Mouse (Mus musculus): ENCODE measurements around the gene Wbp4. TPM values are rescaled to one million over a fixed set of nuclear protein-coding genes. Genes with fewer than 3 reads are reported as not detected.

Gene Wbp4
- polyA plus RNA-seq, 1 experiment from 2014 or later = 13.5 TPM

GRCm38 (mm10) chr14:79518761-79519662 is 37.7 kb upstream of the Wbp4 start:
- Histone ChIP-seq H3K4me1 (replicated peaks) (peaks cover 82% of the 10 kb centered on the region), H3K4me3 (replicated peaks) (peak overlapping the region; percentile 47), H3K9ac (peak overlapping the region; percentile 54), H3K9me3 (replicated peaks) (no peaks in the 10 kb centered on the region), H3K4me2 (peak overlapping the region; percentile 75), H3K27ac (replicated peaks) (peak overlapping the region; percentile 64), H3K27me3 (no peaks in the 10 kb centered on the region), H3K36me3 (replicated peaks) (no peaks in the 10 kb centered on the region)
- 28% methylated on average over 19 of the region's 19 CpGs for WGBS (ENCODE audit: insufficient replicate concordance)
- ATAC-seq (ENCODE audit: insufficient read depth) = no peak

GRCm38 (mm10) chr14:79518123-79518522 is 36.8 kb upstream of the Wbp4 start:
- no peak for ATAC-seq (ENCODE audit: insufficient read depth)
- Histone ChIP-seq H3K9me3 (replicated peaks) (no peaks in the 10 kb centered on the region), H3K27ac (replicated peaks) (peak overlapping the region; percentile 64; the same call in 1 of the 2 replicates), H3K4me2 (peak overlapping the region; percentile 75), H3K9ac (no peak overlapping the region), H3K4me3 (replicated peaks) (peak overlapping the region; percentile 47; the same call in 1 of the 2 replicates), H3K36me3 (replicated peaks) (no peaks in the 10 kb centered on the region), H3K4me1 (replicated peaks) (peaks cover 83% of the 10 kb centered on the region), H3K27me3 (no peaks in the 10 kb centered on the region)
- WGBS (ENCODE audit: insufficient replicate concordance) = 41% methylated on average over 2 of the region's 2 CpGs

- peak overlapping the region; percentile 65 for H3K4me2 ChIP-seq
- no peak for ATAC-seq (ENCODE audit: insufficient read depth)
- no peaks in the 10 kb centered on the region for H3K27me3 ChIP-seq
- WGBS (ENCODE audit: insufficient replicate concordance) = 46% methylated on average over 8 of the region's 8 CpGs
- peak overlapping the region; percentile 50 for H3K4me3 ChIP-seq (replicated peaks)
- peaks cover 76% of the 10 kb centered on the region for H3K4me1 ChIP-seq (replicated peaks)
- no peaks in the 10 kb centered on the region for H3K9me3 ChIP-seq (replicated peaks)
- peak overlapping the region; percentile 80 for H3K27ac ChIP-seq (replicated peaks)
- H3K9ac ChIP-seq = peak overlapping the region; percentile 8; the same call in 1 of the 2 replicates
- no peaks in the 10 kb centered on the region for H3K36me3 ChIP-seq (replicated peaks)
Measured at GRCm38 (mm10) chr14:79517185-79517740, 35.9 kb upstream of the Wbp4 start.

- no peak for ATAC-seq (ENCODE audit: insufficient read depth)
- H3K4me2 ChIP-seq = peak overlapping the region; percentile 65
- no peaks in the 10 kb centered on the region for H3K27me3 ChIP-seq
- peaks cover 76% of the 10 kb centered on the region for H3K4me1 ChIP-seq (replicated peaks)
- H3K9ac ChIP-seq = peak overlapping the region; percentile 8; the same call in 1 of the 2 replicates
- H3K27ac ChIP-seq (replicated peaks) = peak overlapping the region; percentile 80
- H3K36me3 ChIP-seq (replicated peaks) = no peaks in the 10 kb centered on the region
- H3K9me3 ChIP-seq (replicated peaks) = no peaks in the 10 kb centered on the region
- WGBS (ENCODE audit: insufficient replicate concordance) = 27% methylated on average over 2 of the region's 2 CpGs
- H3K4me3 ChIP-seq (replicated peaks) = peak overlapping the region; percentile 50
Measured at GRCm38 (mm10) chr14:79516751-79517150, 35.4 kb upstream of the Wbp4 start.

GRCm38 (mm10) chr14:79516243-79516610 is 34.9 kb upstream of the Wbp4 start:
- H3K36me3 ChIP-seq (replicated peaks) = no peaks in the 10 kb centered on the region
- WGBS (ENCODE audit: insufficient replicate concordance) = 26% methylated on average over 5 of the region's 5 CpGs
- ATAC-seq (ENCODE audit: insufficient read depth) = no peak

GRCm38 (mm10) chr14:79515511-79516242 is 34.4 kb upstream of the Wbp4 start:
- ATAC-seq (ENCODE audit: insufficient read depth) = peak; percentile 58
- no peaks in the 10 kb centered on the region for H3K9me3 ChIP-seq (replicated peaks)
- no peaks in the 10 kb centered on the region for H3K36me3 ChIP-seq (replicated peaks)
- H3K4me1 ChIP-seq (replicated peaks) = peaks cover 75% of the 10 kb centered on the region
- peak overlapping the region; percentile 80 for H3K27ac ChIP-seq (replicated peaks)
- WGBS (ENCODE audit: insufficient replicate concordance) = 17% methylated on average over 8 of the region's 8 CpGs
- H3K27me3 ChIP-seq = no peaks in the 10 kb centered on the region
- peak overlapping the region; percentile 53 for H3K9ac ChIP-seq
- H3K4me2 ChIP-seq = peak overlapping the region; percentile 65
- peak overlapping the region; percentile 50 for H3K4me3 ChIP-seq (replicated peaks)

More at GRCm38 (mm10) chr14:79516243-79516610, 34.9 kb upstream of the Wbp4 start:
- H3K4me3 ChIP-seq (replicated peaks) = peak overlapping the region; percentile 50
- peaks cover 75% of the 10 kb centered on the region for H3K4me1 ChIP-seq (replicated peaks)
- no peaks in the 10 kb centered on the region for H3K9me3 ChIP-seq (replicated peaks)
- peak overlapping the region; percentile 8 for H3K9ac ChIP-seq
- H3K27ac ChIP-seq (replicated peaks) = peak overlapping the region; percentile 80
- peak overlapping the region; percentile 65 for H3K4me2 ChIP-seq
- H3K27me3 ChIP-seq = no peaks in the 10 kb centered on the region

GRCm38 (mm10) chr14:79515100-79515499 is 33.8 kb upstream of the Wbp4 start:
- ATAC-seq (ENCODE audit: insufficient read depth) = no peak
- WGBS (ENCODE audit: insufficient replicate concordance) = 15% methylated on average over 8 of the region's 8 CpGs
- peak overlapping the region; percentile 65 for H3K4me2 ChIP-seq
- H3K9me3 ChIP-seq (replicated peaks) = no peaks in the 10 kb centered on the region
- peak overlapping the region; percentile 50 for H3K4me3 ChIP-seq (replicated peaks)
- H3K27me3 ChIP-seq = no peaks in the 10 kb centered on the region
- H3K4me1 ChIP-seq (replicated peaks) = peaks cover 79% of the 10 kb centered on the region
- H3K36me3 ChIP-seq (replicated peaks) = no peaks in the 10 kb centered on the region
- peak overlapping the region; percentile 80 for H3K27ac ChIP-seq (replicated peaks)
- H3K9ac ChIP-seq = peak overlapping the region; percentile 53

- Histone ChIP-seq H3K4me2 (no peak overlapping the region), H3K36me3 (replicated peaks) (no peaks in the 10 kb centered on the region), H3K4me3 (replicated peaks) (no peak overlapping the region), H3K9me3 (replicated peaks) (no peaks in the 10 kb centered on the region), H3K27ac (replicated peaks) (no peak overlapping the region), H3K4me1 (replicated peaks) (peaks cover 77% of the 10 kb centered on the region), H3K9ac (no peak overlapping the region), H3K27me3 (no peaks in the 10 kb centered on the region)
- 76% methylated on average over 2 of the region's 2 CpGs for WGBS (ENCODE audit: insufficient replicate concordance)
- no peak for ATAC-seq (ENCODE audit: insufficient read depth)
Measured at GRCm38 (mm10) chr14:79513951-79514350, 32.6 kb upstream of the Wbp4 start.

GRCm38 (mm10) chr14:79511521-79511920 is 30.2 kb upstream of the Wbp4 start:
- no peak for ATAC-seq (ENCODE audit: insufficient read depth)
- H3K9me3 ChIP-seq (replicated peaks) = no peaks in the 10 kb centered on the region
- peaks cover 79% of the 10 kb centered on the region for H3K4me1 ChIP-seq (replicated peaks)
- H3K27me3 ChIP-seq = no peaks in the 10 kb centered on the region
- H3K36me3 ChIP-seq (replicated peaks) = no peaks in the 10 kb centered on the region
- H3K27ac ChIP-seq (replicated peaks) = no peak overlapping the region; the same call in 1 of the 2 replicates
- no peak overlapping the region for H3K4me2 ChIP-seq
- H3K9ac ChIP-seq = no peak overlapping the region
- WGBS (ENCODE audit: insufficient replicate concordance) = 41% methylated on average over 1 of the region's 1 CpGs
- no peak overlapping the region for H3K4me3 ChIP-seq (replicated peaks)

- Histone ChIP-seq H3K27me3 (no peaks in the 10 kb centered on the region), H3K4me2 (no peak overlapping the region), H3K27ac (replicated peaks) (peak overlapping the region; percentile 60), H3K9me3 (replicated peaks) (no peaks in the 10 kb centered on the region), H3K36me3 (replicated peaks) (no peaks in the 10 kb centered on the region), H3K9ac (no peak overlapping the region), H3K4me1 (replicated peaks) (peaks cover 78% of the 10 kb centered on the region), H3K4me3 (replicated peaks) (no peak overlapping the region)
- ATAC-seq (ENCODE audit: insufficient read depth) = no peak
- WGBS (ENCODE audit: insufficient replicate concordance) = 55% methylated on average over 9 of the region's 9 CpGs
Measured at GRCm38 (mm10) chr14:79508662-79509305, 27.5 kb upstream of the Wbp4 start.
